Mouse (Mus musculus) c-Kit-positive CD71-positive TER-119-negative erythroid progenitor cells, embryonic 14.5 days (primary cell): ENCODE data around the gene Tmc8.

Experiments used
- DNase-seq: peaks from one replicate; pipeline ENCODE4 v3.0.0-alpha.2; 2013; ENCODE audit warnings: low read depth

Tmc8 gene

DNA sequence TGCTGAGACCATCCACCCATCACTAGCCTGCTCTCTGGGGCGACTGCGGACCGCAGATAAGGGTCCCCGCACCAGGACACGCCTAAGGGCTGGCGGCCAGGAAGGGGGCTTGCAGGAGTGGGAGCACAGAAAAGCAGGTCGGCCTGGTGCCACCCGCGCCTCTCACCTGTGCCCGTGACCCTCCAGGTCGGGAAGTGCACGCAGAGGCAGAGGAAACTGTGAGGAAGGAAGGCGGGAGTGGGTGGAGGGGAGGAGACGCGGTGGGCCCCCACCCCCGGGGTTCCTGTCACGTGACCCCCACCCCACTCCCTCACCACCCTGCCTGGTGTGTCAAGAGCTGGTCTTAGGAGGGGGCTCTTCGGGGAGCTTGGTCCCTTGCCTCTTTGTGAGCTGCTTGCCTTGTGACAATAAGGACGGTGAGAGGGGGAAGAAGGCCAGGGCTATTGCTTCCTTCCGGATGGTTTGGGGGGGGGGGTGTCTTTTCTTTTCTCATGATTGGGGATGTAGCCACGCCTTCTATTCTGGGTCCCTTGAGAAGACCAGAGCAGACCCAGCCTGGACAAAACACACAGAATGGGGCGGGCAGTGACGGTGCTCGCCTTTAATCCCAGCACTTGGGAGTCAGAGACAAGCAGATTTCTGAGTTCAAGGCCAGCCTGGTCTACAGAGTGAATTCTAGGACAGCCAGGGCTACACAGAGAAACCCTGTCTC lies at the start of gene Tmc8, which contains the start of gene Tmc6:
TSS of gene Tmc8 (plus strand) at position 84 of the 712 bp plus-strand sequence.
TSS of gene Tmc6 (minus strand) at position 206 of the 712 bp plus-strand sequence.
- peak; percentile 47 for DNase-seq

DNA sequence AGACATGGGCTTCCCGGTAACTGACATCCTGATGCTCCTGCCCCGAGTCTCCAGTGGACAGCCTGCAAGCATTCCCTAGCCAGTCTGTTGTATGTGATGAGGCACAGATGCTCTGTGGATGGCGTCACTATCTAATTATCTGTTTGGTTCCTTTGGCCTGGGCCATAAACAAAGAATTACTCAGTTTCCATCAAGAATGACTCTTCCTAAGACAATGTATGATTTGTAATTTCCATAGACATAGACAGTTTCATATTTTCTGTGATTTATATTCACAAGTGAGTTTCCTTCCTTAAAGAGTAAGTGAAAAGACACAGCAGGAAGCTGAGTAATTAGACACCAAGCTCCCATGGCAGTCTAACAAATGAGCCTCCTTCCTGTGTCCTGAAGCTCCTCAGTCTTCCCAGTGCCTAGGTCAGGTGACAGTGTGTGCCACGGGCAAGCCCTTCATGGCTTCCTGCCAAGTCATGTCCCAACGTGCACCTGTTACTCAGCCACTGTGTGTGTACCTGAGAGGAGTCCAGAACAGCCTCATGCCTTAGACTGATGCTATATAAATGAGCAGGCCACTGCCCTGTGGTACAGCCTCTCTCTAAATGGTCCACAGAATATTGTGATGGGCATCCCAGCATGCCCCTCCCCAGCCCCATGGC lies 45.7 kb upstream of the Tmc8 start:
- no peak for DNase-seq

DNA sequence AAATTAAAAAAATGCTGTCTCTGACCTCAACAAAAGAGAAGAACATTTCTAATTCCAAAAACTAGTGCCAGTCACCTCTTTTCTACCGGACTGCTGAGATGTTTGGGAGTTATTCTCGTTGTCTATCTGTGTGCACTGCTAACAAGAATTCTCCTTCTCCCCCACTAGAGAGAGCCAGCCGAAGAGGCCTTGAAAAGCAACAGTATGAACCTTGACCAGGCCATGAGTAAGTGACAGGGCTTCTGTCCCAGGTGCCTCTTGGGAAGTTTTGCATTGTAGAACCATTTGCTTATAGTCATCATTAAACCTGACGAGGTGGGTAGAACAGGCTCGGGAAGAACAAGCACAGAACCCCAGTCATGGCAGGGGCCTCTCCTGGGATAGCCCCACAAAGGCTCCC lies 43.8 kb upstream of the Tmc8 start:
- no peak for DNase-seq

DNA sequence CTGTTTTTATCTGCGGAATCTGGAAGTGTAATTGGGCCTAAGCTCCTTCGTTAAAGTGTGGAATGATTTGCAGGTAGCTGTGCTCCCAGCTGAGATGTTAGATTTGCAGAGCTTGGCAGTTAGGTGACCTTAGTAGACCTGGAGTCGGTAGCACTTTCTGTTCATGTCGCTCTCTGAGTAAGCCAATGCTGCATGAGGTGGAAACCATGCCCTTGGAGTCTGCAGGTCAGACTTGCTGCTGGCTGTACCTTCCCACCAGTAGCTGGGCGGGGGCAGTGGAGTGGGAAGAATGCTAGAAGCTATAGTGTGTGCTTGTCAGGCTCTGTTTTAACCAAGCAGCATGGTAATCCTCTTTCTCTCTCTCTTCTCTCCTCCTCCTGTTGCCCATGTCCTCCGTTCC lies 40.7 kb upstream of the Tmc8 start:
- no peak for DNase-seq

DNA sequence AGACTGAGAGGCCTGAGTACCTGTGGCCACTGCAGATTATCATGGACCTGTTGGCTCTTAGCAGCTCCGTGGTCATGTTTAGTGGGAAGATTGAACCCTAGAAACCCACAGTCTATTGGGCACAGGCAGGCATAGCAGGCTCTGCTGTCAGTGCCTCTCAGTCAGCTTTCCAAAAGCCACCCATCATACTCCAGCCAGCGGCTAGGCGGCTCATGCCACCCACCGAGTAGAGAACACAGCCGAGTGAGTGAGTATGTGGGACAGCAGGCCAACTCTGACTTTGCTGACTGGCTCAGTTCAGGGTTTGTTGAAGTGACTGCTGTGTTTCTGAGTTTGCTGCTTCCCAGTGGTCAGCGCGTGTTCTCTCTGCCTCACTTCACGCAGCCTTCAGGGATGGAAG lies 39.6 kb upstream of the Tmc8 start:
- no peak for DNase-seq

DNA sequence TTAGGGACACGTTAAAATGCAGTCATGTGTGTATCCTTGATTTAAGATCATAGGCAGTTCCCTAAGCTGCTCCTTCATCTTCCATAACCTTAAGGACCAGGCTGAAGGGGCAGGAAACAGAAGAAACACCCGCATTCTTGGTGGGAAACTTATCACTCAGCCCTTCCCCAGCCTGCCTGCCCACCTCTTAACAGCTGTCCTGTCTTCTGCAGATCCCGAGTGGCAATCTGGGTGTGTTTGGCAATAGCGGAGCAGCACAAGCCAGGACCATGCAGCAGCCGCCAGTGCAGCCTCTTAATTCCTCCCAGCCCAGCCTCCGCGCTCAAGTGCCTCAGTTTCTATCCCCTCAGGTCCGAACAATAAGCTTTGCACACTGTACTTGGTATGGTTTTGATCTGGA lies 39.2 kb upstream of the Tmc8 start:
- no peak for DNase-seq

DNA sequence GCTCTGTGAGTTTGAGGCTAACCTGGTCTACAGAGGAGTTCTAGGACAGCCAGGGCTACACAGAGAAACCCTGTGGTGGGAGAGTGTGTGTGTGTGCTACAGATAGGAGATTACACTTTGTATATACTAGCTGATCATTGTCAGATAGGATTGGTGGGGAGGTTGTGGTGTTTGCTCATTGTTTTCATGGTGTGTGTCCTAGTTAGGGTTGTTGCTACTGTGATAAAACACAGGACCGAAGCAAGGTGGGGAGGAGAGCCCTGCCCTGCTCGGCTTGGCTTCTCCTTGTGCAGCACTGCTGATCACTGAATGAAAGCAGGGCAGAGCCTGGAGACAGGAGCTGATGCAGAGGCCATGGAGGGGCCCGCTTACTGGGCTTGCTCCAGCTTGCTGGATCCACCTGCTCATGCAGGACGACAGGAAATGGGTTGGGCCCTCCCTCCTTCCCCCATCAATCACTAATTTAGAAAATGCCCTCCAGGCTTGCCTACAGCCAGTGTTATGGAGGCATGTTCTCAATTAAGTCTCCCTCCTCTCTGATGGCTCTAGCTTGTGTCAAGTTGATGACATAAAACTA lies 38.3 kb upstream of the Tmc8 start:
- peak; percentile 3 for DNase-seq

DNA sequence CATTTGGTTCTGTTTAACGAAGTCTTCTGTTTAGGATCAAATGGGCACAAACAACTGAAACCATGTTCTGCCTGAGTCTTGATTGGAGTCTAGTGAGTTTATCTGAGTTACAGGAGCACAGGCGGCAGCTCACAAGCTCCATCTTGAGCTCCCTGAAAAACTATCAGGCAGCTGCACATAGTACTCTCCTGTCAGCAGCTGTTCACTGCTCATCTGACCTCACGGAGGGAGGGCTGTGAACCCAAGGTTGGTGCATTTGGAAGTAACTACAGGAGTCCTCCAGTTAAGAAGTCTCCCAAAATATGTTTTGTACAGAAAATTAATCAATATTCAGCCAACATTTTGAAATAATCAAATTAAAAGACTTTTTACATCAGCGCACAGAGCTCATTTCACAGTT lies 33.2 kb upstream of the Tmc8 start:
- DNase-seq: no peak

DNA sequence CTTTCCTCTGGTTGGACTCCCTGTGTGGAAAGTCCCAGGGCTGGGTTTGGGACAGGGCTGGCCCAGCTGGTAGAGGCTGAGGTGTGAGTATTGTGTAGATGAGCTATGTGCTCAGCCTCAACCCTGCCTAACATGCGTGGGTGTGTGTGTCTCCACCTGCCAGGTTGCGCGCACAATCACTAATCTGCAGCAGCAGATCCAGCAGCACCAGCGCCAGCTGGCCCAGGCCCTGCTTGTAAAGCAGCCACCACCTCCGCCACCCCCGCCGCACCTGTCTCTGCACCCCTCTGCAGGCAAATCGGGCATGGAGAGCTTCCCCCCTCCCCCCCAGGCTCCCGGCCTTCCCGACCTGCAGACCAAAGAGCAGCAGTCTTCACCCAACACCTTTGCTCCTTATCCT lies 32.5 kb upstream of the Tmc8 start:
- no peak for DNase-seq

DNA sequence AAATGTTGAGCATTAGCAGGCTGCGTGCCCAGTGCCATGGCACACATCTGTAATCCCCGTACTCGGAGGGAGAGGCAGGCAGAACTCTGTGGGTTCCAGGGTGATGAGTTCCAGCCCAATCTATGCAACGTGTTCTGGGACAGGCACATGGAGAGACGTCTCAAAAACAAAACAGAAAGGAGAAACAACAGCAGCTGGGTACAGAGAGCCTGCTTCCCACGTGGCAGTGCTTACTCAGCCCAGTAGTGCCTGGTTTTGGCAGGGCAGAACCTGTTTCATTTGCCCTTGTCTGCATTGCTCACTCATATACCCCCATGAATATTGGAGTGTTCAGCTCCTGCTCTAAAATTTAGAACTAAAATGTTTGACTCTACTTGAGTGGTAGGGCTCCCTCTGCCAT lies 30.3 kb upstream of the Tmc8 start:
- DNase-seq: no peak

DNA sequence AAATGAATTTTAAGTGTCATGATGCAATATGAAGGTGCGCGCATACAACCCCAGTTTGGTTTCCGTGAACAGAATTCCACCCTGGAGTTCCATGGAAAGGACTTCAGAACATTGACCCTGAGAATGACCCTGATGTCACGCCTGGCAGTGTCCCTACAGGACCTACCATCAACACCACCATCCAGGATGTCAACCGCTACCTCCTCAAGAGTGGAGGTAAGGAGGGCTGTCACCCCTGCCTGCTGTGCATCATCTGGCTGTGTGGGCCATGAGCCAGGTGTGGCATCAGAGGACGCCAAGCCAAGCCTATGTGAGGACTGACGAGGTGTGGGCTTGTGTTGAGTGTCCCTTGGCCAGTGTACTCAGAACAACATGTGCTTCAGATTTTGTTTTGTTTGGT lies 26.0 kb upstream of the Tmc8 start:
- DNase-seq: no peak

DNA sequence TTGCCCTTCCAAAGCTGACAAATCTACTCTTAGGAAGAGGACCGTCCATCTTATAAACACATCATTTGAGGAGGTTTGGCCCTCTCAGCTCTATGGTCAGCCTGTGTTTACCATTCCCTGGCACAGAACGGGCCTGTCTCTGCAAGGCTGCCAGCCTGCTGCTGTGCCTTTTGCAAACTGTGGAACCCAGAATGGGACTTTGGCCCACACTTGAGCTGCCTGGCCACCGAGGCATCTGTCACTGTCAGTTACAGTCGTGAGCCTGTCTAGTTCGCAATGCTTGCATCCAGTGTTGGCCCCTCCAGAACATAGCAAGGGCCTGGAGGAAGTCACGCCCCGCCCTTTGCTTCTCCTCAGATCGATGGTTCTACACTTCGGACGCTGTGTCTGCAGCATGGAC lies 22.6 kb upstream of the Tmc8 start:
- DNase-seq: no peak

DNA sequence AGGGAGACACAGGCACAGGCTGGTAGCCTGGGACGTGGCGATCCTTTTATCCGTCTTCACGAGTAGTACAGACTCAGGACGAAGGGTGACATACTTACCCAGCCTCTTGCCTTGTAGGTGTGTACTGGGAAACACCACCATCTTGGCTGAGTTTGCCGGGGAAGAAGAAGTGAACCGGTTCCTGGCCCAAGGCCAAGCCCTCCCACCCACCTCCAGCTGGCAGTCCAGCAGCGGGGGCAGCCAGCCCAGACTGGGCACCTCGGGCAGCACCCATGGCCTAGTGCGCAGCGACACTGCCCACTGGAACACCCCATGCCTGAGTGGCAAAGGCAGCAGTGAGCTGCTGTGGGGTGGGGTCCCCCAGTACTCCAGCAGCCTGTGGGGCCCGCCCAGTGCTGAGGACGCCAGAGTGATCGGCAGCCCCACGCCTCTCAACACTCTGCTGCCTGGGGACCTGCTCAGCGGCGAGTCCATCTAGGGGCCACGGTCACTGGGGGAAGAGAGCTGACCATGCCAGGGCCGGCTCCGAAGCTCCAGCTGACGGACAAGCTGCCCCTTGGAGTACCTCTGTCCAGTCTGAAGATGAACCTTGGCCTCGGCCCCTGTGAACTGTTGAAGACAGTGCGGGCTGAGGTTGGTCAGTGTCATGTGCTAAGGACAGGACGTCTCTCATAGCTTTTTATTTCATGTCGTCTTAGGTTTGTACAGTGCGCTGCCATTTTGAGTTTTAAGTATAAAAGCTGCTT lies 21.3 kb upstream of the Tmc8 start:
- DNase-seq: no peak

DNA sequence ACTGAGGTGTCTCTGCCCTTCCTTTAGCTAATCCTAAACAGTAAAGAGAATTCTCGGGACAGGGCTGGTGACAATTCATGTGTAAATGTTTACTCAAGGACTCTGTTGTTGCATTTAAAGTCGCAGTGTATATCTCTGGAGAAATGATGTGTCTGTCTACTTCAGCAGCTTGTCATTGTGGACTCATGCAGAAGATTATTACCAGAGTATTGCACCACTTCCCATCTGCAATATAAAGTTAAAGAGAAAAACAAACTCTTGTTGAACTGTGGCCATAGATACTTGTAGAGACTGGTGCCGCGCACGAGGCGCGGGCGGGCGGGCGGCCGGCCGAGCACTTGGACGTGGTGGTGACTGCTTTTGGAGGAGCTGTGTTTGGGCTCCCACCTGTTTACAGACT lies 20.1 kb upstream of the Tmc8 start:
- DNase-seq: no peak

DNA sequence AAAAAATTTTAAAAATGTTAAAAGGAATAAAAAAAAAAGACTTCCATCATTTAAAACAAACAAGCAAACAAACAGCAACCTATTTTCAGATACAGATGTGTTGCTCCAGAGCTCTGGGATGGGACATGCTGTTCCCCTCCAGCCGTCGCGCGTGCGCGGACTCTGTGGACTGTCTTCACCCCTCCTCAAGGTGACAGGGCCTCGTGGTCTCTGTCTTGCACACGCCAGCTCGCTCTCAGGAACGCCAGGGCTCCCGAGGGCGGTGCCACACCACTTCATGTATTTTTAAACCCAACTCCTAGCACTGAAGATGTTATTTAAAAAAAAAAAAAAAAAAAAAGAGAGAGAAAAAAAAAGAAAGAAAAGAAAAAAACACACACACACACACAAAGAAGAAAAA lies 19.6 kb upstream of the Tmc8 start:
- no peak for DNase-seq

DNA sequence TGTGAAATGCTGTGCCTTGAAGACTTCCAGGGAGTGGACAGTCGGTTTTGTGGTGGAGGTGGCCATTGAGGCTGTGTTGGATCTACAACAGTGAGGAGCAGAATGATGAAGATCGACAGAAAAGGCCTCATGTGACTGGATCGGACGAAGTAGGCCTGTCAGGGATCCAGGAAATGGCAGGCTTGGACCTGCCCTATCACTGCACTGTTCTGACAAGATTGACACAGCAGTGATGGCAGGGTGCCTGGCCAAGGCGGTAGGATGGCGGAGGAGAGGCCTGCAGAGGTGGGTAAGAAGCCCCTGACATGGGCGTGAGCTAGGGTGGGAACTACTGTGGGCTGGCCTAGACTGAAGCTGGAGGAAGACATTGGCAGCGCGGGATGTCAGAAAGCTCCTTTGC lies 17.6 kb upstream of the Tmc8 start:
- no peak for DNase-seq

DNA sequence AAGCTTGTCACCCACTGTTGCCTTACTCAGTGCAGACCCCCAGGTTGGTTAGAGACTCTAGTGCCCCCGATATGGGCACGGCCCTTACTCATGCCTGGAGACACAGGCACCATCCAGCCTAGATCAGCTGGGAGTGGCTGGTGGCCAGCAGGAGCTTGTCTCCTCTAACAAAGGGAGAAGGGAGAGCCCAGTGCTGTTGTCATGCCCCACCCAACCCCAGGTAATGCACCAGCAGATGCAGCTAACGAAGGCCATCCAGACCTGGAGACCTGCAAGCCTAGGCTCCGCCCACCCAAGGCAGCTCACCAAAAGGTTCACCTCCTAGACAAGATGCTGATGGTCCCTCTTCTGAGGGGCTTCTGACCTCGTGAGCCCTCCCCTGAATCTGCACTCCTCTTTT lies 16.5 kb upstream of the Tmc8 start:
- no peak for DNase-seq

DNA sequence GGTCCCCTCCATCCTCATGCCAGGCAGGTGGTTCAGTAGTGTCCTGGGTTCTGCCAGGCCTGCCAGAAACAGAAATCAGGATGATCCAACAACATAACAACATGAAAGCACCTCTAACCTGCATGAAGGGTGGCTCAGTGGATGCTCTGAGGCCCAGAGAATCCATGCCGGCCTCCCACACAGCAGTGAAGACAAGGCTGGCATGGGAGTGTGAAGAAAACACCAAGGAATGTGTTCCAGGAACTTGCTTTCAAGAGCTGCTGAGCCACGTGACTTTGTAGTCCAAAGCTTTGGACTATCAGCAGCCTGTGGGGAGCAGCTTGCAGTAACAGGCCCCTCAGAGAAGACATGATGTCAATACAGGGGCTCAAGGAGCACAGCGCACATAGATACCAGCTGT lies 15.6 kb upstream of the Tmc8 start:
- DNase-seq: no peak

DNA sequence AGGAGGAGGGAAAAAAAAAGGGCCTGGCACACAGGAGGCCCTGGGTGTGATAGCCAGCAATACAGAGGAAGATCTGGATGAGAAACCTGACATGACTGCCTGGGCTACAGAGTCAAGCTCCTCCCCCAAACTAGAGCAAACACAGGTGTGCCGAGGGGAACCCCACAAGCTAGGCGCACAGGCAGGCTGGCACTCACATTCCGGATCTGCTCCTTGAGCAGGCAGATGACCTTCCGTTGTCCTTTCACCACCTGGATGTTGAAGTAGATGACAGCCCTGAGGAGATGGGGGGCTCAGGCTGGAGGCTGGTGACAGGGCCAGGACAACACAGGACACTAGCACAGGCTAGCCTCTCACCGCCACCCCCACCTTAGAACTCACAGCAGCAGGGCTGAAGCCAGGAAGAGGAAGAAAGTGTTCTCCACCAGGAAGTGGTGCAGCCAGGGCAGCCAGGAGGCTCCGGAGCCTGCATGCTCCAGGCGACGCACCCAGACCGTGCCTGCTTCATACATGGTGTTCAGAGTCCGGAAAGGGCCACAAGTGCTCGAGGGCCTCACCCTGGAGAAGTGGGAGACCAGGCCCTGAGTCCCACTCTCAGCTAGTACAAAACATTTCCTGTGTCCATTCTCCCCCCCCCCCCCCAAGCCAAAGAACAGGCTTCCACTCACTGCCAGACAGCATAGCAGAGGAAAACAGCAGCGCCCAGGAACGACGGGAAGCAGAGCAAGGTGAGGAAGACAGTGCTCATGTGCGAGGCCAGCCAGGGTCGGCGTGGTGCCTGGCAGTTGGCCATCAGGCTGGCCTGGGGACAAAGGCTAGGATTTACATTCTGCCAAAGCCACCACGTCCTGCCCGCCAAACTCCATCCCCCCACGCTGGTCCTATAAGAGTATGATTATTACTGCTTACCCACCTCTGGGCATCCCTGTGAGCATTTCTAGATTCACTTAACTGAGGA lies 12.9 kb upstream of the Tmc8 start:
- no peak for DNase-seq

DNA sequence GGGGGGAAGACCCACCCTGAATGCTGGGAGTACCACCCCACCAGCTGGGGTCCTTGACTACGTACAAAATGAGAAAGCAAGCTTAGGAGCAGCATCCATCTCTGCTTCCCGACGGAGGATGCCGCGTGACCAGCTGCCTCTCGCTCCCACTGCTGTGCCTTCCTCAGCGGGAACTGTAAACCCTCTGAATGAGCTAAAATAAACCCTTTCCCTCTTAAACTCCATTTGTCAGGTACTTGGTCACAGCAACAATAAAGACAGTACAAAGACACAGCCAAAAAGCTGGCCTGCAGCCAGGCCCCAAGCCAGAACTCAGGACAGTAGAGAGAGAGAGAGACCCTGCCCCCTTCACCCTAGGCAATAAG lies 12.2 kb upstream of the Tmc8 start:
- no peak for DNase-seq

DNA sequence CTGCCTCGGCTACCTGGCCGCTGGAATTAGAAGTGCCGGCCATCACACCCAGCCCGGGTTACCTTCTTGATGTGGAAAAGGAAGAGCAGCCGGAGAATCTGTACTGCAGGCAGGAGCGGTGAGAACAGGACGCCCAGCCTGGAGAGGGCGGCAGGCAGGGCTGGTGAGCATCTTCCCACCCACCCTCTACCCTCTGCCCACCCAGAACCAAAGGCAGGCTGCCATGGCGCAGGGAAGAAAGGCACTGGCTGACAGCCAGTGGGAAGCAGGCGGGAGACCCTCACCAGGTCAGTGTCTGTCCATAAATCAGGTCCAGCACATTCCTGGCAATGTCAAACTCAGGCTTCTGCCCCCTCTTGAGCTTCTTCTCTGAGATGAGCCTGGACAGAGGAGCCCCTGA lies 11.5 kb upstream of the Tmc8 start:
- DNase-seq: no peak

DNA sequence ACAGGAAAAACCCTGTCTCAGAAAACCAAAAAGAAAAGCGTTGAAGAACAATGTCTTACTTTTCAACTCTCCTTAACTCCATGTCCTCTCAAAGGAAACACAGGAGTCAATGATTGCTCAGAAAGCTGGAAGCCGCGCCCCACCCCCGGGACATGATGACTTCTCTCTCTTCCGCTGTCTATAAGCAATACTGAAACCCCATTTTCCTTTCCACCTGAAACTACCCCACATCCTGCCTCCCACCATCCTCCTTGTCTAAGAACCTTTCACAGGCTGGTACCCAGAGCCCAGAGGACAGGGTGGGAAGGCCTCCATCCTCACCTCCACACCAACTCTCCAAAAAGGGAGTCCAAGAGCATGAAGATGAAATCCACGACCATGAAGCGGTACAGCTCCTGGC lies 9.5 kb upstream of the Tmc8 start:
- DNase-seq: no peak
